Mouse (Mus musculus) lung, postnatal 36 days (tissue): ENCODE data around the gene Hivep2.

Experiments used
- DNase-seq: peaks from one replicate; pipeline ENCODE4 v3.0.0; 2022; ENCODE audit warnings: mixed read lengths

Gene Hivep2

GRCm38 (mm10) chr10:13973563-13974179 lies 7.8 kb downstream of the Hivep2 start:
- DNase-seq: no peak

- no peak for DNase-seq
These were observed 8.6 kb downstream of the Hivep2 start for GRCm38 (mm10) chr10:13974472-13974871.

- DNase-seq: no peak
These were observed 10.0 kb downstream of the Hivep2 start for GRCm38 (mm10) chr10:13975861-13976260.

- DNase-seq: no peak
These were observed 10.4 kb downstream of the Hivep2 start for GRCm38 (mm10) chr10:13976267-13976666.

GRCm38 (mm10) chr10:13982271-13982670 lies 16.4 kb downstream of the Hivep2 start:
- DNase-seq: no peak

- peak; percentile 87 for DNase-seq
These were observed 17.0 kb downstream of the Hivep2 start for GRCm38 (mm10) chr10:13982769-13983381.

- DNase-seq: peak; percentile 61
These were observed 17.8 kb downstream of the Hivep2 start for GRCm38 (mm10) chr10:13983631-13984030.

GRCm38 (mm10) chr10:13984233-13984632 lies 18.4 kb downstream of the Hivep2 start:
- peak; percentile 74 for DNase-seq

GRCm38 (mm10) chr10:13986539-13986938 lies 20.7 kb downstream of the Hivep2 start:
- DNase-seq: no peak

- DNase-seq: peak; percentile 36
These were observed 21.5 kb downstream of the Hivep2 start for GRCm38 (mm10) chr10:13987336-13987735.

GRCm38 (mm10) chr10:13988280-13988679 lies 22.4 kb downstream of the Hivep2 start:
- DNase-seq: peak; percentile 69

- DNase-seq: no peak
These were observed 22.9 kb downstream of the Hivep2 start for GRCm38 (mm10) chr10:13988757-13989156.

GRCm38 (mm10) chr10:13990842-13991241 lies 25.0 kb downstream of the Hivep2 start:
- DNase-seq: no peak

- DNase-seq: no peak
These were observed 27.5 kb downstream of the Hivep2 start for GRCm38 (mm10) chr10:13993411-13993810.

- DNase-seq: no peak
These were observed 31.5 kb downstream of the Hivep2 start for GRCm38 (mm10) chr10:13997336-13997735.

- no peak for DNase-seq
These were observed 39.1 kb downstream of the Hivep2 start for GRCm38 (mm10) chr10:14004769-14005517.

- no peak for DNase-seq
These were observed 43.8 kb downstream of the Hivep2 start for GRCm38 (mm10) chr10:14009721-14010120.

GRCm38 (mm10) chr10:14016287-14016970 lies 50.6 kb downstream of the Hivep2 start:
- no peak for DNase-seq

GRCm38 (mm10) chr10:14017338-14017737 lies 51.5 kb downstream of the Hivep2 start:
- DNase-seq: no peak

- DNase-seq: peak; percentile 20
These were observed 52.0 kb downstream of the Hivep2 start for GRCm38 (mm10) chr10:14017822-14018364.

GRCm38 (mm10) chr10:14018672-14019071 lies 52.8 kb downstream of the Hivep2 start:
- DNase-seq: no peak

- DNase-seq: no peak
These were observed 53.3 kb downstream of the Hivep2 start for GRCm38 (mm10) chr10:14019198-14019597.

GRCm38 (mm10) chr10:14020253-14020652 lies 54.4 kb downstream of the Hivep2 start:
- DNase-seq: no peak
